ENCODE assay signal across 26 mouse cellular contexts in genomic region chr11:72416666-72417065, GRCm38 (mm10). TPM values are rescaled to one million over a fixed set of nuclear protein-coding genes. Genes with fewer than 3 reads are reported as not detected.
A peak's percentile ranks its signal among the peaks of the same experiment; 100 is the strongest.
DNase-seq lines count a peak whose midpoint lies in the region; ATAC-seq and TF ChIP-seq lines count a peak whose summit lies in the region.
"Had no signal": no experiment of that assay in that cellular context is flagged by ENCODE, and none has a peak within 500 bp of the region (broad histone marks: within the 10 kb centered on the region; RNA-seq: fewer than 3 reads in every experiment).

No protein-coding gene starts in this region.

- TF ChIP-seq CTCF in heart, adult 2 months (IDR thresholded peaks at IDR 0.05), result no peak

- H3K4me2 ChIP-seq in limb, embryonic 12.5 days, result no peak overlapping the region
- peak overlapping the region; percentile 8; the same call in 1 of the 2 replicates for H3K4me2 ChIP-seq in heart, embryonic 12.5 days
- H3K4me2 ChIP-seq: embryonic facial prominence, embryonic 15.5 days; lung, embryonic 15.5 days; midbrain, embryonic 11.5 days; neural tube, embryonic 13.5 days had no signal

- 0 out of 2 replicates have a peak overlapping the region, but pooled peaks have one; percentile 7 for H3K27ac ChIP-seq in limb, embryonic 12.5 days
- H3K27ac ChIP-seq in limb, embryonic 10.5 days, result no peak overlapping the region; the same call in 1 of the 2 replicates
- peak overlapping the region; percentile 71 for H3K27ac ChIP-seq in heart, adult 2 months
- H3K27ac ChIP-seq in heart, embryonic 12.5 days (ENCODE audit: poor library complexity, severe bottlenecking), result peak overlapping the region; percentile 73
- H3K27ac ChIP-seq: embryonic facial prominence, embryonic 15.5 days; layer of hippocampus, adult 2 months; lung, embryonic 15.5 days; macrophage; neural tube, embryonic 13.5 days had no signal

- DNase-seq in limb, embryonic 10.5 days (ENCODE audit: low spot score), result no peak
- DNase-seq in heart, adult 2 months, result peak; percentile 69 to 79
- DNase-seq in heart, postnatal 14 days, result peak; percentile 58 to 64
- DNase-seq in left cerebral cortex, postnatal 14 days (ENCODE audit: low spot score in 2 of 2), result no peak
- DNase-seq in urinary bladder, postnatal 4 days (ENCODE audit: low spot score in 2 of 2), result no peak
- DNase-seq in cerebellum, postnatal 14 days, result no peak
- DNase-seq: adrenal gland, adult 2 months; cerebellum, postnatal 25 days; kidney, adult 18-20 months; kidney, postnatal 14 days; layer of hippocampus, postnatal 36 days; thymus, postnatal 36 days had no signal

- no peaks in the 10 kb centered on the region for H3K9me3 ChIP-seq in limb, embryonic 12.5 days
- H3K9me3 ChIP-seq in limb, embryonic 10.5 days (replicated peaks), result no peaks in the 10 kb centered on the region
- no peaks in the 10 kb centered on the region for H3K9me3 ChIP-seq in heart, embryonic 12.5 days (replicated peaks)
- H3K9me3 ChIP-seq: embryonic facial prominence, embryonic 15.5 days; lung, embryonic 15.5 days; neural tube, embryonic 13.5 days had no signal

- TF ChIP-seq POLR2A in heart, adult 2 months (IDR thresholded peaks at IDR 0.05; ENCODE audit: insufficient read depth, low read depth, low read length), result peak; percentile 62; the same call in 1 of the 2 replicates

- WGBS in limb, embryonic 12.5 days, result 86% methylated on average over 5 of the region's 5 CpGs
- 94% methylated on average over 5 of the region's 5 CpGs for WGBS in limb, embryonic 10.5 days
- WGBS in heart, adult 2 months, result 46% methylated on average over 5 of the region's 5 CpGs
- WGBS in heart, embryonic 12.5 days, result 23% methylated on average over 5 of the region's 5 CpGs

- peak; percentile 100 for TF ChIP-seq EP300 in heart, adult 2 months (IDR thresholded peaks at IDR 0.05; ENCODE audit: insufficient read depth, low read depth, low read length)

- no peak overlapping the region for H3K9ac ChIP-seq in limb, embryonic 12.5 days (replicated peaks)
- H3K9ac ChIP-seq in heart, adult 2 months (ENCODE audit: low read depth, low read length), result no peak overlapping the region
- H3K9ac ChIP-seq in heart, embryonic 12.5 days, result no peak overlapping the region
- H3K9ac ChIP-seq: embryonic facial prominence, embryonic 15.5 days; lung, embryonic 15.5 days; neural tube, embryonic 13.5 days had no signal

- peaks cover 31% of the 10 kb centered on the region for H3K4me1 ChIP-seq in limb, embryonic 12.5 days (replicated peaks)
- peaks cover 30% of the 10 kb centered on the region for H3K4me1 ChIP-seq in limb, embryonic 10.5 days
- peaks cover 24% of the 10 kb centered on the region for H3K4me1 ChIP-seq in heart, adult 2 months (ENCODE audit: control insufficient read depth, insufficient read depth, low read length)
- peaks cover 73% of the 10 kb centered on the region for H3K4me1 ChIP-seq in heart, embryonic 12.5 days (replicated peaks)

- no peaks in the 10 kb centered on the region for H3K36me3 ChIP-seq in limb, embryonic 12.5 days
- H3K36me3 ChIP-seq in limb, embryonic 10.5 days, result no peaks in the 10 kb centered on the region
- no peaks in the 10 kb centered on the region; the same call in none of the 2 replicates for H3K36me3 ChIP-seq in heart, adult 2 months (ENCODE audit: control insufficient read depth, insufficient read depth, low read length)
- no peaks in the 10 kb centered on the region for H3K36me3 ChIP-seq in heart, embryonic 12.5 days
- H3K36me3 ChIP-seq: embryonic facial prominence, embryonic 15.5 days; lung, embryonic 15.5 days; neural tube, embryonic 13.5 days had no signal

- intact Hi-C loops in heart, adult 2 months (cut with DNase I), result no loop called here
- intact Hi-C loops in heart, postnatal 14 days (cut with DNase I), result no loop called here
- intact Hi-C loops in left cerebral cortex, postnatal 14 days (cut with DNase I), result no loop called here

- peaks cover 4% of the 10 kb centered on the region for H3K27me3 ChIP-seq in limb, embryonic 12.5 days
- H3K27me3 ChIP-seq in limb, embryonic 10.5 days (ENCODE audit: low read depth, poor library complexity, severe bottlenecking), result peaks cover 25% of the 10 kb centered on the region; the same call in 1 of the 2 replicates
- H3K27me3 ChIP-seq in heart, adult 2 months (ENCODE audit: control insufficient read depth, insufficient read depth, low read length), result no peaks in the 10 kb centered on the region
- no peaks in the 10 kb centered on the region for H3K27me3 ChIP-seq in heart, embryonic 12.5 days (replicated peaks)
- H3K27me3 ChIP-seq: lung, embryonic 15.5 days had no signal

- no peak overlapping the region for H3K4me3 ChIP-seq in limb, embryonic 12.5 days (replicated peaks)
- no peak overlapping the region for H3K4me3 ChIP-seq in limb, embryonic 10.5 days
- no peak overlapping the region for H3K4me3 ChIP-seq in heart, adult 2 months
- no peak overlapping the region for H3K4me3 ChIP-seq in heart, embryonic 12.5 days
- H3K4me3 ChIP-seq: embryonic facial prominence, embryonic 15.5 days; layer of hippocampus, adult 2 months; lung, embryonic 15.5 days; neural tube, embryonic 13.5 days had no signal

- ATAC-seq in limb, embryonic 12.5 days (ENCODE audit: insufficient number of reproducible peaks, insufficient read depth, low FRiP score, low TSS enrichment, low read depth), result no peak
- ATAC-seq in heart, embryonic 12.5 days (ENCODE audit: insufficient number of reproducible peaks, low FRiP score), result peak; percentile 79

- no peaks in the 10 kb centered on the region for H3K79me2 ChIP-seq in heart, adult 2 months (replicated peaks; ENCODE audit: control insufficient read depth, insufficient read depth, low read length)

RNA-seq across cellular contexts. Expression of gene Smtnl2, which starts 5.2 kb away (rescaled TPM):
- polyA plus RNA-seq in limb, embryonic 12.5 days (2016; fragmentation: Nextera tagmentation; extraction: Ambion mirVana), result 25.7 and 29.0 TPM in 2 replicates
- 11.7 and 14.2 TPM in 2 replicates for polyA plus RNA-seq in limb, embryonic 10.5 days (2016; fragmentation: Nextera tagmentation; extraction: Ambion mirVana)
- total RNA-seq in heart, adult 2 months (2021), result 10 to 100 TPM; 13.1 to 14.3 TPM
- 12.7 and 18.9 TPM in 2 replicates for polyA plus RNA-seq in heart, adult 2 months (2012; rRNA removed)
- 191 and 194 TPM in 2 replicates for polyA plus RNA-seq in heart, embryonic 12.5 days (2016; fragmentation: Nextera tagmentation; extraction: Ambion mirVana)
- 10 to 100 TPM; 27.1 to 30.5 TPM for total RNA-seq in heart, postnatal 14 days (2021)
- 1 to 10 TPM in 1 of 2 experiments, under 1 TPM in 1; 0.59 to 1.1 TPM for total RNA-seq in left cerebral cortex, postnatal 14 days (2021)
- total RNA-seq: monocyte, adult 5-6 weeks had no signal
- polyA plus RNA-seq: macrophage had no signal

RNA-seq across cellular contexts. Expression of gene Ggt6, which starts 18.7 kb away (rescaled TPM):
- polyA plus RNA-seq in limb, embryonic 12.5 days (2016; fragmentation: Nextera tagmentation; extraction: Ambion mirVana), result 0.15 and 0.36 TPM in 2 replicates
- 0.08 TPM in 1 of 2 replicates, not detected in the other for polyA plus RNA-seq in limb, embryonic 10.5 days (2016; fragmentation: Nextera tagmentation; extraction: Ambion mirVana)
- not detected for total RNA-seq in heart, adult 2 months (2021)
- polyA plus RNA-seq in heart, adult 2 months (2012; rRNA removed), result 0.20 TPM in 1 of 2 replicates, not detected in the other
- not detected in 2 replicates for polyA plus RNA-seq in heart, embryonic 12.5 days (2016; fragmentation: Nextera tagmentation; extraction: Ambion mirVana)
- total RNA-seq in heart, postnatal 14 days (2021), result under 1 TPM in 1 of 2 experiments, not detected in 1; 0.39 TPM
- not detected for total RNA-seq in left cerebral cortex, postnatal 14 days (2021)
- total RNA-seq: hematopoietic stem cell, adult 5-6 weeks; layer of hippocampus, adult 2 months; layer of hippocampus, postnatal 36 days; left cerebral cortex, postnatal 25 days; monocyte, adult 5-6 weeks had no signal
- polyA plus RNA-seq: C2C12; macrophage; midbrain, embryonic 11.5 days; neural tube, embryonic 13.5 days had no signal

RNA-seq across cellular contexts. Expression of gene Mybbp1a, which starts 24.5 kb away (rescaled TPM):
- polyA plus RNA-seq in limb, embryonic 12.5 days (2016; fragmentation: Nextera tagmentation; extraction: Ambion mirVana), result 173 and 176 TPM in 2 replicates
- 234 and 274 TPM in 2 replicates for polyA plus RNA-seq in limb, embryonic 10.5 days (2016; fragmentation: Nextera tagmentation; extraction: Ambion mirVana)
- 10 to 100 TPM; 42.7 to 46.1 TPM for total RNA-seq in heart, adult 2 months (2021)
- 21.8 and 30.6 TPM in 2 replicates for polyA plus RNA-seq in heart, adult 2 months (2012; rRNA removed)
- 99.5 and 106 TPM in 2 replicates for polyA plus RNA-seq in heart, embryonic 12.5 days (2016; fragmentation: Nextera tagmentation; extraction: Ambion mirVana)
- total RNA-seq in heart, postnatal 14 days (2021), result 10 to 100 TPM; 38.0 to 38.4 TPM
- 10 to 100 TPM; 45.4 to 50.6 TPM for total RNA-seq in left cerebral cortex, postnatal 14 days (2021)

RNA-seq across cellular contexts. Expression of gene Tekt1, which starts 54.4 kb away (rescaled TPM):
- 4.7 and 6.0 TPM in 2 replicates for polyA plus RNA-seq in limb, embryonic 12.5 days (2016; fragmentation: Nextera tagmentation; extraction: Ambion mirVana)
- 5.0 and 5.4 TPM in 2 replicates for polyA plus RNA-seq in limb, embryonic 10.5 days (2016; fragmentation: Nextera tagmentation; extraction: Ambion mirVana)
- total RNA-seq in heart, adult 2 months (2021), result not detected
- polyA plus RNA-seq in heart, adult 2 months (2012; rRNA removed), result 0.49 TPM in 1 of 2 replicates, not detected in the other
- 0.32 and 0.85 TPM in 2 replicates for polyA plus RNA-seq in heart, embryonic 12.5 days (2016; fragmentation: Nextera tagmentation; extraction: Ambion mirVana)
- under 1 TPM in 1 of 2 experiments, not detected in 1; 0.26 TPM for total RNA-seq in heart, postnatal 14 days (2021)
- 1 to 10 TPM; 1.3 to 1.7 TPM for total RNA-seq in left cerebral cortex, postnatal 14 days (2021)
- total RNA-seq: hematopoietic stem cell, adult 5-6 weeks; liver, adult 2 months; monocyte, adult 5-6 weeks had no signal
- polyA plus RNA-seq: C2C12; liver, adult 2 months; macrophage; small intestine, adult 2 months had no signal

Comparison
In these comparisons a context has a peak if more than half of its experiments do, and no peak if none do; other contexts are left out.
1. DNase-seq: peak in heart, adult 2 months (2 of 2) and heart, postnatal 14 days (2 of 2); none in limb, embryonic 10.5 days (single experiment), left cerebral cortex, postnatal 14 days (0 of 2), urinary bladder, postnatal 4 days (0 of 2) and cerebellum, postnatal 14 days (0 of 2).